Mouse (Mus musculus): ENCODE data around the gene Ndufs1. TPM values are rescaled to one million over a fixed set of nuclear protein-coding genes. Genes with fewer than 3 reads are reported as not detected.

The Ndufs1 gene
- total RNA-seq, 2 experiments from 2014 or later, result 379 to 450 TPM

DNA sequence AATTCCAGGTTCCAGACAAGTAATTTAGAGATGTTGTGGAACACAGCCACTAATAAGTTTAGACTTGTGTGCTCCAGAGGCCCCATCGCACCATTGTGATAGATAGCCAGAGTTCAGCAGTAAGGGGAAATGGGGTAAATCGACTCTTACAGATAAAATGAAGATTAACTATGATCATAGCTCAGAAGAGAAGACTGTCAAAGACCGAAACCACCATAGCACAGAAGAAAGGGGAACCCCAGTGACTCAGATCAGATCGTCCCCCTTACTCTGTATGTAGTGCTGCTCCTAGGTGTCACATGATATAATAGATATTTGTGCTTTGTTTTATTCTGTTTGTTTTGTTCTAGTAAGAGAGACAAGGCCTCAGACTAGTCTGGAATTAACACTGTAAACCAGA, 57.0 kb downstream of the Ndufs1 start:
- no peak for DNase-seq

DNA sequence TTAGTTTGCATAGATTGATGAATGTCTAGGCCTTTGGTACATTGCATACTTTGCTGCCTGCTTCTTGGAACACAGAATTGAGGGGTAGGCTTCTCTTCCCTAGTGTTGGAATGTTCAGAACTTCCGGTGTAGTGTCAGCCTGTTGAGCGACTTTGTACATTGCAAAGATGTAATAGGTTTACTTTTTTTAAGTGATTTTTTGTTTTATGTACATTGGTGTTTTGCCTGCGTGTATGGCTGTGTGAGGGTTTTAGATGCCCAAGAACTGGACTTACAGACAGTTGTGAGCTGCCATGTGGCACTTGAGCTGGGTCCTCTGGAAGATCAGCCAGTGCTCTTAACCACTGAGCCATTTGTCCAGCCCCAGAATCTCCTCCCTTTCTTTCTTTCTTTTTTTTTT, 61.1 kb downstream of the Ndufs1 start:
- DNase-seq, result no peak

DNA sequence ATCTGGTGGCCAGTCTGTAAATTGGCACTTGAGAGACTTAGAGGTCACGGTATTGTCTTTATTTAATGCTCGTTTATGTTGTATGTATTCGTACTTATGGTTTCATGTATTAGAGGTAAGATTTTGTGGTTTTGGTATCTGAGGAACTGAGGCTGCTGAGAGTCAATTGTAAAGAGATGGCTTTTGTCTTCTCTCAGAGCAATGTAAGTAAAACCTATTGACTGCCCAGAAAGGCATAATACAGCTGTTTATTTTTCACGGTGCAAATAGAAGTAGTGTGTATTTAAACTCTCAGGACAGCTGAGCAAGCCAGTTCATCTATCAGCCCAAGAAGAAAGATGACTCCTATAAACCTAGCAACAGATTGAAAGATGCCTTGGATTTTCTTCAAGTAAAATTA, 61.5 kb downstream of the Ndufs1 start:
- no peak for DNase-seq

- peak; percentile 84 for DNase-seq
These were observed 62.4 kb downstream of the Ndufs1 start, which contains the start of gene Ino80d for GRCm38 (mm10) chr1:63114136-63114781. Gene Ino80d (minus strand): TSS chr1:63114667.

DNA sequence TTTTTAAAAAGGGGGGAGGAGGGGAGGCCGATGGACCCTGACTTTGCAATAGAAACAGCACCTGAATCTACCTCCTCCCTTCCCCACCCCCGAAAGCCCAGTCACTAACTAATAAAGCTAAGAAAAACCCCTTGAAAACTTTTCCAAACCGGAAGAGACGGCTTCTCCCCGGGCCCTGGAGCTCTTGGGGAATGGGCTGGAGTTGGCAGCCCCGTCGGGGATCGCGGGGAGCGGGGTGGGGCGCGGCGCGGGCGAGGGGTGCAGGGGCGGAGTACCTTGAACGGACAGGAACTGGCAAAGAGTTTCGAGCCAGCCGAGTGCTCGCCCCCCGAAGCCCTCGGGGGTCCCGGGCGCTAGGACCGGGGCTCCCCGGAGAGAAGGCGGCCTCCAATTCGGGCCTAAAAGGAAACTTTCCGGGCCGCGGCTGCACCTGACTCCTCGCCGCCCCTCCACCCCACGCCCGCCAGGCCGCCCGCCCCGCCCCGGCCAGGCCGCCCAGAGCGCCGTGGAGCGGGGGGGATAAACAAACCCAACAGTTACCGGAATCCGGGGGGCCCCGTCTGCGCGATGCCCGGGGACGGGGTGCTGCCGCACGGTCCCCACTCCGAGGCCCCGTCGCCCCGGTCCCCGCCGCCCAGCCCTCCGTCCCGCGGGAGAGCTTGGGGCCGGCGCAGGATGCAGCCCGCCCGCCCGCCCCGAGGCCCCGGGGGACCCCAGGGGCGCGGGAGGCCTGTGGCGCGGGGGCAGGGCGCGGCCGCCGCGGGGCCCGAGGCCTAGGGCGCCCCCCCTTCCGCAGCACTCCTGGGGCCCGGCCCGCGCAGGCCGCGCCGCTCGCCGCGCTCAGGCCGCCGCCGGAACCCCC, 63.1 kb downstream of the Ndufs1 start:
- DNase-seq, result peak; percentile 78

DNA sequence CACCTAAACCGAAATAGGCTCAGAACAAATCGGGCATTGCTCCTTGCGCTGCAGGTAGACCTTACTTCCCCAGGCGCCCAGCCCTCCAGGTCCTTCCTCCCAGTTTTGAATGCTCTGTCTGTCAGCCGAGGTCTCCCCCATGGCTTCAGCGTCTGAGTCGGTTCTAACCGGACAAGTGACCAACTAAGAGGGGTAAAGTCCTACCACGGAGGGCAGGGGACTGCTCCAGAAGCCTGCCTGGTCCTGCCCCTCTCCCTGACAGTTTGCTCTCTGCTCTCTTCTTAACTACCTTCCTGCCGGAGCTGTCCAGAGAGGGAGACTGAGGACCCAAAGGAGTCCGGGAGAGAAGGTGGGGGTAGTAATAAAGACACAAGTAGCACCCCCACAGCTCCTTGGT, 63.8 kb downstream of the Ndufs1 start:
- peak; percentile 56 for DNase-seq

GRCm38 (mm10) chr1:63112151-63112864, 64.3 kb downstream of the Ndufs1 start:
- DNase-seq, result no peak

- peak; percentile 52 for DNase-seq
These were observed 65.9 kb downstream of the Ndufs1 start for GRCm38 (mm10) chr1:63110536-63111285.

GRCm38 (mm10) chr1:63107614-63108327, 68.9 kb downstream of the Ndufs1 start:
- no peak for DNase-seq

- no peak for DNase-seq
These were observed 73.7 kb downstream of the Ndufs1 start for GRCm38 (mm10) chr1:63102758-63103451.

- no peak for DNase-seq
These were observed 76.4 kb downstream of the Ndufs1 start for GRCm38 (mm10) chr1:63100196-63100595.

DNA sequence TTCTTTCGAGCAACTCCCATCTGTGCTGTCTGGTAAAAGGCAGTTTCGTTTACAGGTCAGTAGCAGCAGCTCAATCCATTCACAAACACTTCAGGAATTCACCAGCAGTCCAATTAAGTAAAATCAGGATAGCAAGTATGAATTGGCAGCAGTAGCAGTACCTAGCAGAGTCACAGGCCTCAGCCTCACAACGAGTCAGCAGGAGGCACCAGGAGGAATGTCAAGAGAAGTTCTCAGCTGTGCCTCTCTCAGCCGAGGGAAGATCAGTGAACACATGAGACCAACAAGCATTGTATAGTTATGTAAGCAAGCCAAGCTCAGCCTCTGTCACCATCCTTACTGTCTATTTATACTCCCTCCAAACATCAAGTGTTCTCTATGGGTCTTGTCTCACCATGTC, 77.8 kb downstream of the Ndufs1 start:
- DNase-seq, result no peak

GRCm38 (mm10) chr1:63096071-63096470, 80.6 kb downstream of the Ndufs1 start:
- no peak for DNase-seq

Small RNA genes lying within 50 kb of the gene (microRNA-seq; reads per million reads assigned to microRNA genes)
- gene Gm24557, result not detected
- gene Gm27512, result not detected

Other genes starting within 250 kb of the Ndufs1 start
- gene Ino80d, start 62.2 kb downstream of the Ndufs1 start, total RNA-seq (2021), result 10 to 100 TPM; 24.3 to 32.6 TPM
- 100 to 1,000 TPM; 698 to 749 TPM for gene Eef1b2, start within 50 bp of the Ndufs1 start, total RNA-seq (2021)
- under 1 TPM; 0.33 to 0.66 TPM for gene Gpr1, start 37.7 kb upstream of the Ndufs1 start, total RNA-seq (2021)
- 10 to 100 TPM in 1 of 2 experiments, 1 to 10 TPM in 1; 8.3 to 12.8 TPM for gene Zdbf2, start 96.4 kb upstream of the Ndufs1 start, total RNA-seq (2021)

Data from adrenal gland, postnatal 10 days (tissue).